Mouse (Mus musculus): ENCODE measurements around the gene Map3k4.

GRCm38 (mm10) chr17:12212341-12212740, 106.3 kb downstream of the Map3k4 start:
- TF ChIP-seq E2F4 (IDR thresholded peaks at IDR 0.05; ENCODE audit: insufficient read depth) (no peak), MAX (IDR thresholded peaks at IDR 0.05; ENCODE audit: low read depth) (no peak), POLR2A (IDR thresholded peaks at IDR 0.05; ENCODE audit: insufficient read length, low read depth) (no peak), MYOG (IDR thresholded peaks at IDR 0.05; ENCODE audit: control insufficient read depth in 1 of 3, insufficient read depth in 1 of 3, insufficient read length in 2 of 3, low read depth in 2 of 3) (no peak)

All from myocyte (in vitro differentiated cells).